Mouse (Mus musculus): ENCODE measurements at regions not wholly inside any gene's neighbourhood (a gene's known extent, or its start where the extent isn't known, plus 50 kb on each side); places are given as distances from the start of the nearest gene placed in this dataset.

- DNase-seq (ENCODE audit: extremely low spot score in 1 of 2, low spot score in 1 of 2), result no peak
Measured at GRCm38 (mm10) chr7:74697794-74698354, 143.3 kb upstream of the Slco3a1 start.

GRCm38 (mm10) chr7:74696286-74696685 is 141.7 kb upstream of the Slco3a1 start:
- no peak for DNase-seq (ENCODE audit: extremely low spot score in 1 of 2, low spot score in 1 of 2)

GRCm38 (mm10) chr7:74693049-74693448 is 138.5 kb upstream of the Slco3a1 start:
- no peak for DNase-seq (ENCODE audit: extremely low spot score in 1 of 2, low spot score in 1 of 2)

- DNase-seq (ENCODE audit: extremely low spot score in 1 of 2, low spot score in 1 of 2), result no peak
Measured at GRCm38 (mm10) chr7:74690706-74691105, 136.1 kb upstream of the Slco3a1 start.

GRCm38 (mm10) chr7:74688116-74688702 is 133.6 kb upstream of the Slco3a1 start:
- no peak for DNase-seq (ENCODE audit: extremely low spot score in 1 of 2, low spot score in 1 of 2)

GRCm38 (mm10) chr7:74687303-74688115 is 132.9 kb upstream of the Slco3a1 start:
- no peak for DNase-seq (ENCODE audit: extremely low spot score in 1 of 2, low spot score in 1 of 2)

GRCm38 (mm10) chr7:74683979-74684378 is 129.4 kb upstream of the Slco3a1 start:
- DNase-seq (ENCODE audit: extremely low spot score in 1 of 2, low spot score in 1 of 2), result no peak

GRCm38 (mm10) chr7:74673626-74674295 is 119.2 kb upstream of the Slco3a1 start:
- DNase-seq (ENCODE audit: extremely low spot score in 1 of 2, low spot score in 1 of 2), result no peak

- DNase-seq (ENCODE audit: extremely low spot score in 1 of 2, low spot score in 1 of 2), result no peak
Measured at GRCm38 (mm10) chr7:74669110-74669509, 114.5 kb upstream of the Slco3a1 start.

- peak; percentile 11 to 34 for DNase-seq (ENCODE audit: extremely low spot score in 1 of 2, low spot score in 1 of 2)
Measured at GRCm38 (mm10) chr7:74667106-74667505, 112.5 kb upstream of the Slco3a1 start.

- DNase-seq (ENCODE audit: extremely low spot score in 1 of 2, low spot score in 1 of 2), result no peak
Measured at GRCm38 (mm10) chr7:74663820-74664219, 109.2 kb upstream of the Slco3a1 start.

- no peak for DNase-seq (ENCODE audit: extremely low spot score in 1 of 2, low spot score in 1 of 2)
Measured at GRCm38 (mm10) chr7:74647310-74647709, 92.7 kb upstream of the Slco3a1 start.

GRCm38 (mm10) chr7:74640171-74640570 is 85.6 kb upstream of the Slco3a1 start:
- no peak for DNase-seq (ENCODE audit: extremely low spot score in 1 of 2, low spot score in 1 of 2)

GRCm38 (mm10) chr7:74632217-74632616 is 77.6 kb upstream of the Slco3a1 start:
- DNase-seq (ENCODE audit: extremely low spot score in 1 of 2, low spot score in 1 of 2), result no peak

- no peak for DNase-seq (ENCODE audit: extremely low spot score in 1 of 2, low spot score in 1 of 2)
Measured at GRCm38 (mm10) chr7:74628799-74629468, 74.4 kb upstream of the Slco3a1 start.
